Mouse (Mus musculus): ENCODE results near the gene Sez6. TPM values are rescaled to one million over a fixed set of nuclear protein-coding genes. Genes with fewer than 3 reads are reported as not detected.
A peak's percentile ranks its signal among the peaks of the same experiment; 100 is the strongest.

The Sez6 gene
- polyA plus RNA-seq, 1 experiment from 2014 or later: 0.26 TPM

DNA sequence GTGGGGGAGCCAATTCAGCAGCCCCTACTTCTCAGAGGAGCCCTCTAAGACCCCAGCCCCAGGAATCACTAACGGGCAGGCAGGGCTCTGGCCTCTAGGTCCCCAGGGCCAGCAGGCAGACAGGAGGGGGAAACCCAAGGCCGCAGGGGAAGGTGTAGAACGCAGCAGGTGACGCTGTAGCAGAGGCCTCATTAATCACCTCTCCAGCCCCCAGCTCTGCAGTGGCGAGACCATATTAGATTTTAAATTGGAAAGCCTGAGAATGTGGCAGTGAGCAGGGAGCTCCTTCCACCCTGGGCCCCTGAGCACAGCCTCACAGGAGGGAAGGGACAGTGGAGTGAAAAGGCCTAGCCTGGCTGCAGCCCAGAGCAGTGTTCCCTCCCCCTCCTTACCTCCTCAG lies 11.6 kb downstream of the Sez6 start:
- DNase-seq (ENCODE audit: low spot score): no peak

DNA sequence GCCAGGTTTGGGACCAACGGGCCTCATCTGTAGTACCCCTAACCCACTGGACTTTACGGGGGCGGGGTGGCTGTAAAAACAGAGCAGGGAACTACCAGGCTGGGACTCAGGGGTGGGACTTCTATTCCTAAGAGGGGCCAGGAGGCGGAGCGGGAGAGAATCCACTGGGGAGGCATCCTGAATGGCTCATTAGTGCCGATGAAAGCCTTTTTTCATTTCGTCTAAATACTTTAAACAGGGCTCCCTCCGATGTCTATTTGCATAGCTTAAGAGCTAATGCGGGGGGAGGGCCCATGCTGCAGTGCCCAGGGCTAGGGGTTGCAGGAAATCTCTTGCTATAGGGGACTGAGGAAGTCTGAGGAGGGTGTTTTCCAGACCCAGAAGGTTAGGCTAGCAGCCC lies 17.3 kb downstream of the Sez6 start:
- no peak for DNase-seq (ENCODE audit: low spot score)

DNA sequence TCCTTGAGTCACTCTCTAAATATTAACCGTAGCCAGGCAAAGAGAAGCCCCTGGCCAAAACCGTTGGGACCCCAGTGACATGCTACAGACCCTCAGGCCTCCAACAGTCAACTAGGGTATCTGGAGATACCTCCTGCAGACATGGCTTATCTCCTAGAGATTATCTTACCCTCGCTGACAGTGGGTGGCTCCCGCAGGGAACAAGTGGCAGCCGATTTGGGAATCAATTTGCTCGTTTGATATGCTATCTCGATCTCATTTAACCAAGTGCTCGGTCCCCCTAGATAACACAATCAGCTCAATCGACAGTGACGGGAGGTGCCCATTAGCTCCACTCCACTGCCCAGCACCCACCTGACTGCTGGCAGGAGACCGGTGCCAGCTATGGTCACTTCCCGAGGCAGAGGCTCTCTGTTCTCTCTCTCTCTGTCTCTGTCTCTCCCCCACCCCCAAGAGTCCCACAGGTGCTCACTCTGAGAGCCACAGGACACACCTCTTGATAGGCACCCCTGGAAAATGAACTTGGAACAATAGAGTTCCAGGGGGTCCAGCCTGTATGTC lies 19.6 kb downstream of the Sez6 start:
- DNase-seq (ENCODE audit: low spot score): no peak

DNA sequence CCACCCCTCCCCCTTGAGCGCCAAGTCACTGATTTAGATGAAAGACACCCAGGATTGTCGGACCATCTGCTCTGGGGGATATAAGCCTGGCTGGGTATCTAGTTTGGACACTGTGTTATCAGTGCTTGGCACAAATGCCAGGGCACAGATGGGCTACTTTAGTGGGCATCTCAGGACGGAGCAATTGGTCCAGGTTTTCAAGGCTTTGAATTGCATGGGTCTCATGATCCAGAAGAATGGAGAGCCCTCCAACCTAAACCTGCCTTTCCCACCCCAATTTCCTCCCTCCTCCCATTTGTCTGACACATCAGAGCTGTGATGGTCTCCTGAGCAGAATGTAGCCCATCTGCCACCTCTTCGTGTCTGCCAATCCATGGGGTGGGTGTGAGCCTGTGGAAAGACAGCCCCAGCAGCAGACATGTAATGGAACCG lies 20.2 kb downstream of the Sez6 start:
- DNase-seq (ENCODE audit: low spot score): no peak

DNA sequence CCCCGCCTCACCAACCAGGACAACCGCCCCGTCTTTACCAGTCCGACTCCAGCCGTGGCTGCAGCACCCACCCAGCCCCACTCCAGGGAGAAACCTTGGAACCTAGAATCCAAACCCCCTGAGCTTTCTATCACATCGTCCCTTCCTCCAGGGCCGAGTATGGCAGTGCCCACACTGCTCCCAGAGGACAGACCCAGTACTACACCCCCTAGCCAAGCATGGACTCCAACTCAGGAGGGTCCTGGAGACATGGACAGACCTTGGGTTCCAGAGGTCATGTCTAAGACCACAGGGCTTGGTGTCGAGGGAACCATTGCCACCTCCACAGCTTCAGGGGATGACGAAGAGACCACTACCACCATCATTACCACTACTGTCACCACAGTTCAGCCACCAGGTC lies 23.1 kb downstream of the Sez6 start:
- peak; percentile 51 for DNase-seq (ENCODE audit: low spot score)

DNA sequence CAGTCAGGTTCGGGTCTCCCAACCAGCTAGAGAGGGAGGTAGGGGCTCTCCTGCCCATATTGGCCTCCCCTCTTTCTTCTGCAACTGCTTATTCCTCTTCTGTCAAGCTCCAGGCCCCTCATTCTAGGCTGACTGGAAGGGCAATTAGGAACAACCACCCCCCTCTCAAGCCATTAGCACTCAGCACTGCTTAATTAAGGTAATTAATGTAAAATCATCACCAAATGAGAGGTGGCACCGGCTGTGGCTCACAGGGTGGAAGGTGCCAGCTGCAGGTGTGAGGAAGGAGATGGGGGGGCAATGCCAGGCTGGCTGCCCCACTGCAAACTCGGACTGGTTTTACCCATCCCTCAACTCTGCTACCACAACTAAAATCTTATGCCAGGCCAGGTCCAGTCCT lies 25.8 kb downstream of the Sez6 start:
- DNase-seq (ENCODE audit: low spot score): no peak

DNA sequence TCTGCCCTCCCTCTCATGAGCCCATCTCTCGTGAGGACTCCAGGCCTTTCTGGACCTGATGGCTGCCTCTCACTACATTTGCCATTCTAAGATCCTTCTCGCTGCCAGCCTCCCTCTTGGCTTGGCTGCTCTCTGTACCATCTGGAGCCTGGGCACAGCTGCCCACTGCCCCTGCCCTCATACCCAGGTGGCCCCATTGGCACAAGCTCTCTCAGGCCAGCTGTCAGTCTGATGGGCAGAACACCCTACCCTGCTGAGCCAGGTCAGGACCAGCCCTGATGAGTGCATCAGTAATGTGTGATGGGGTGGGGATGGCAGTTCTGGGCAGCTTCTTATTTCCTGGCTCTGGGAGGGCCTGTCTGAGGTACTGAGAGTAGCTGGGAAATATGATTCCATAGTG lies 27.7 kb downstream of the Sez6 start:
- DNase-seq (ENCODE audit: low spot score): no peak

DNA sequence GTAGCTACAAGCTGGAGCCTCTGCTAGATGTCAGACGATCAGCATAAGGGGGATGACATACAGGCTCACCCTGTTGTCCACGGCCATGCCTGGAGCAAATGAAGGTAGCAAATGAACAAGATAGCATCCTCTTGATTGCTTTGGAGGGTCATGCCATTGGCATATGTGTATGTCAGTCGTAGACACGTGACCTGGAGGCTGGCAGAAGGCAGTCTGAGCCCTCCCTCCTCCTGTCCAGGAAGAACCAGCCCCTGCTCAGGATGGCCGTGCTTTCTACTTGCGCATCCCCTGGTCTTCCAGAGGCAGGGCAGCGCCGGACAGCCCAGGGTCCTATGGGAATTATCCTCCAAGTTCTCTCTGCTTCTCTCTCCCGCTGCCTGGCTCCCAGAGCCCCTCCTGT lies 28.3 kb downstream of the Sez6 start:
- DNase-seq (ENCODE audit: low spot score): no peak

DNA sequence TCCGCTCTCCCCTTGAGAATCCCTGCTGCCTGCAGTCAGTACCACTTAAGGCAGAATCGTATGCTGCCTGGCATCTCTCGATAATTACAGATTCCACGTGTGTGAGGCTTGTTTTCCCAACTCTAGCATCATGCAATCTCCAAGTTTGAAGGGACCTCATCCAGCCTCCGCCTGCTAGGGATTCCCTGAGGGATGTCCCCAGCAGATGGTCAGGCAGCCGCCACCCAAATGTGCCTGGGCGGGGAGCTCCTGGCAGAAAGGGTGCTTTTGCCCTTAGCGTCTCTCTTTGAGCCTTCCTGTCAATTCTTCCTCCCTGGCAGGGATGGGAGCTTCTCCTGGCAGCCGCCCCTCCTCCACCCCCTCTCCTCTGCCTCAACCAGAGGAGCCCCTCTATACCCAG lies 29.6 kb downstream of the Sez6 start:
- no peak for DNase-seq (ENCODE audit: low spot score)

DNA sequence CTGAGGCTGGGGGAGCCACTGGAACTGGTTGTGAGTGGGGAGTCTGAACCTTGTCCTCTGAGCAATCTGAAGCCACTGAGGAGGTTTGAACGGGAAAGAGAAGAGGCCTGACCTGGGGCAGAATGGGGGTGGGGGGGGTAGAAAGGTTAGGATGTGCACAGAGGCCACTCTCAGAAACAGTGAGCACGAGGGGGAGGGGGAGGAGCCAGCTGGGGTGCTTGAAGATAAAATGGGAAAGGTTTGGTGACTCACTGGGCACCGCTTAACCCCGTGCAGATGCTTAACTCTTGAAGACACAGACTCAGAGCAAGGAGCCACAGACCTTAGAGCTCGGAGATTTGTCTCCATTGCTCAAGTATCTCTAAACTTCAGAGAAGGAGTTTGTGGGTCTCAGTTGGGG lies 30.3 kb downstream of the Sez6 start:
- no peak for DNase-seq (ENCODE audit: low spot score)

DNA sequence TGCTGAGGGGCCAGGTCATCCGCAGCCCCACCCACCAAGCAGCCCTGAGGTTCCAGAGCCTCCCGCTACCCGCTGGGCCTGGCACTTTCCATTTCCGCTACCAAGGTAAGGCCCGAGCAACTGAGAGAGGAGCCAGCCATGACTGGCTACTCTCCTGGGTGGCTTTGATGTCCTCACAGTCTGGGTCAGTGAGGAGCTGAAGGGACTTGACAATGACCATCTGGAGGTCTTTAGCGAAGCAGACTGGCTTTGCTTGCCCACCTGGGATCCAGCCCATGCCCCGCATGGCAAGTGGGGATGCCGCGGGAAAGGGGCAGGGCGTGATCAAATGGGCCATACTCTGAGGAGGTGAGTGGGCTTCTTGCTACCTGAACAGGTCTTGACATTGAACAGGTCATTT lies 32.3 kb downstream of the Sez6 start:
- DNase-seq (ENCODE audit: low spot score): no peak

DNA sequence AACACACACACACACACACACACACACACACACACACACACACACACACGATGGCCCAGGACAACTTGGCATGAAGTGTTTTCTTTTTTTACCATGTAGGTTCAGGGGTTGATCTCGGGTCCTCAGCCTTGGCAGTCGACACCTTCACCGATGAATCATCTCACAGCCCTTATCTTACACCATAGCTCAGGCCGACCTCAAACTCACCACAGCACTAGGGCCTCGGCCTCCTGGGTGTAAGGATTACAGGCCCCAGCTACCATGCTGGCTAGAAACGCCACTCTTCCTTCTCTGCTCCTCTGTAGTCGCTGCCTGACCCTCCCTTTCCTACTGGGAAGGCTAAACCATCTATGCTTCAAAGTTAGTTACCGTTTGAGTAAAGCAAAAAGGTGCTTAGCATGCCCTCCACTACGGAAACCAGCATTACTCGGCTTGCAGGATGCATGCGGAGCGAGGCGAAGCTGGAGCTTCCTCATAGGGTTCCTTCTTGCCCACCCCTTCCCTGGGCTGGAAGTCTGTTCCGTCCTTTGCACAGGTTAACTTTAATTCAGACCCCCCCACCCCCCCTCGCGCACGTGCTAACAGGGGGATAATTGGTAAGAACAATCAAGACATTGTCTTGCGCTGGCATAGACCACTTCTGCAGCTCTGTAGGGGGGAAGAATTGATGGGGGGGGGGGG lies 34.0 kb downstream of the Sez6 start:
- no peak for DNase-seq (ENCODE audit: low spot score)

DNA sequence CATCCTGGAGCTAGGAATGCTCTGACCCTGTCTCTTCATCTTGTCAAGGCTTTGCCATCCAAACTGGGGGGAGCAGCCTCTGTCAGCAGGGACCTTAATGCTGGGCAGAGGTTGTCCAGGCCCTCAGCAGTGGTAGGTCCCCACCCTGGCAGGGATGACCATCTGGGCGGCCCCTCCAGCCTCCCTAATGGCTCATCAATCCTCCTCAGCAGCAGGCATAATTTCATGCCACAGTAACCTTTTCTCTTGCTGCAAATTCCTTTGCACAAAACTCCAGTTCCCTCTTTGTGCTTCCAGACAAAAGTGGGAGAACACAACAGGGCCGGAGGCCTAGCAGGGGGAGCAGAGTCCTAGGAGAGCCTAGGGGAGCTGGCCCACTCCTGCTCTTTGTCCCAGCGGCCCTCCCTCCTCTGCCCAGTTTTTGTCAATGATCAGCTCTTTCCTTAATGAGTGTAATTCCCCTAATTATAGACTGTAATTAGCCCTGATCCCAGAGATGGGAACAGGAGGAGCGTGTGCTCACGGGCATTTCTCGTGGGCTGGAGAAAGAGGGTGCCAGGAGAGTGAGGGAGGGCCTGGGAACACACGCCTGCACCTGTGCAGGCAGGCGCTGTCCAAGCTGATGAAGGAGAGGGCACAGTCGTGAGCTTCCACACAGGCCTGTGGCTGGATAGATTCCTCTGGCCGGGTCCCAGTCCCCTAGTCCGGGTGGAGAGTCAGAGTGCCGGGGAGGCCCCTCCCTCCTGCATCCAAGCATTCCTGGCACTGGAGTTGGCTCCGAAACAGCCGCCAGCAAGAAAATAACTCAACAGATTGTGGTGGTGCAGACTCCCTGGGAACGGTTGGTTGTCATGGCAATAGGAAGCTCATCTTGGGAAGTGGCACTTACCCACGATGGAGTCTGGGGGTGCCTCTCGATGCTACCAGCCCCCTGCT lies 34.8 kb downstream of the Sez6 start:
- DNase-seq (ENCODE audit: low spot score): no peak

DNA sequence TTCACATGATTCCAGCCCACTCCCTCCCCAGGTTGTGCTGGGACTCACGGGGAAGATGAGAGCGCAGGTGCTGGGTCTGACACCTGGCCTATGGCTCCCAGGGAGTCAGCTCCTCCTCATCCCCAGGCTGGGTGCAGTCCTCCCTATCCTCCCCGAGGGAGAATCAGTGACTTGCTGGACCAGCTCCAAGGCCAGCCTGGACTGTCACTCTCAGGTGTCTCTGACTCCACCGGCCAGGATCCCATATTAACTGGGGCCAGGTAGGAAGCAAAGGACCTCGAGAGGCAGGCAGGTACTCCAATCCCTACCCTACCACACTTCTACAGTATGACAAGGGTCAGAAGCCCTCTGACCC lies 35.4 kb downstream of the Sez6 start:
- DNase-seq (ENCODE audit: low spot score): no peak

DNA sequence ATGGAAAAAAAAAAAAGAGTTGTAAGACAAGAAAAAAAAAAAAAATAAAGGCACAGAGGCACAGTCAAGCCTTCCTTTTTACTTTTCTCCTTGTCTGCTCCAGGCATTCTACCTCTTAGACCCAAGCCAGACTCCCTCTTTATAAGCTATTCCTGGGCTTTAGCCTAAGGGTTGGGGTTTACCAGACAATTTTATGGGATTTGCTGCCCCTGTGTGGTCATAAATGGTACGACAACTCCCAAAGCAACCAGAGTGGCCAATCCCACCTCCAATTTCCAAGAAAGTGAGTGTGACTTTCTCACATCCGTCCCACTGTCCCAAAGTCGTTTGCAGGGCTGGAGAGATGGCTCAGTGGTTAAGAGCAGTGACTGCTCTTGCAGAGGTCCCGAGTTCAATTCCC lies 36.5 kb downstream of the Sez6 start:
- DNase-seq (ENCODE audit: low spot score): peak; percentile 65

DNA sequence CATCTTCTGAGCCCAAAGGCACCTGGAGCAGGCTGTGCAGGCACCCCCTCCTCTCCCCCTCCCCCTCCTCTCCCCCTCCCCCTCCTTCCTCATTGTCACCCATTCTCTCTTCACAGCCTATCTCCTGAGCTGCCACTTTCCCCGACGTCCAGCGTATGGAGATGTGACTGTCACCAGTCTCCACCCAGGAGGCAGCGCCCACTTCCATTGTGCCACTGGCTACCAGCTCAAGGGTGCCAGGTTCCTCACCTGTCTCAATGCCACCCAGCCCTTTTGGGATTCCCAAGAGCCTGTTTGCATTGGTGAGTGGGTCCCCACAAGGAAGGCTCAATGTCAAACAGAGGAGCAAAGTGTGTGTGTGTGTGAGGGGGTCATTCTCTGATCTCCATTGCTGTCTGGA lies 38.2 kb downstream of the Sez6 start:
- no peak for DNase-seq (ENCODE audit: low spot score)

DNA sequence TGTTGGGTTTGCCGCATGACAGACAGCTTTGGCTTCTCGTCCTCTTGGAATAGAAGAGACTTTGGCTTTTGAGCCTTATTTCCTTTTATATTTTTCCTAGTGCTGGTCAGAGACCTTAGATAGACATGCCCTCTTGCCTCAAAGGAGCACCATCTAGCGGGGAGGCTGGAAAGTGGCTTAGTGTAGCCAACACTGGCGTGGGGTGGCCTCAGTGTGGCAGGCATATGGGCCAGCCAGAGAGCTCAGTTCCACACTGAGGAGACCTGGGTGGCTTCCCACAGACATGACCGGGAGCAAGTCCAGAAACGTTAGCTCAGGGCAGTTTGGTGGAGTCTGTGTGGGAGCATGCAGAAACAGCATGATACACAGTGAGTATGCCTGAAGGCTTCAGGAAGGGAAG lies 40.1 kb downstream of the Sez6 start:
- no peak for DNase-seq (ENCODE audit: low spot score)

DNA sequence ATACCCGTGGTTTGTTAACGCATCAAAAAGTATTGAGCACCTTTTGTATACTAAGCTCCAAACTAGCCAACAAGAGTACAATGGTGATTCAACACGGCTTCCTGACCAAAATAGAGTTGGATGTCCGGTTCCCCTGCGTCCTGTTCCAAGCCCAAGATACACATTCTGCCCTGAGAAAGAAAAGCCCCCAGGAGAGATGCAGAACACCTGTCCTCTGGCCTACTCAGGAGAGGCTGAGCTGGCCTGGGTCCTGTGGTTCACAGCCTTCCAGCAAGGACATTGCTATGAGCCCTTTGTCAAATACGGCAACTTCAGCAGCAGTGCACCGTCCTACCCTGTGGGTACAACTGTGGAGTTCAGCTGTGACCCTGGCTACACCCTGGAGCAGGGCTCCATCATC lies 42.9 kb downstream of the Sez6 start:
- DNase-seq (ENCODE audit: low spot score): no peak

DNA sequence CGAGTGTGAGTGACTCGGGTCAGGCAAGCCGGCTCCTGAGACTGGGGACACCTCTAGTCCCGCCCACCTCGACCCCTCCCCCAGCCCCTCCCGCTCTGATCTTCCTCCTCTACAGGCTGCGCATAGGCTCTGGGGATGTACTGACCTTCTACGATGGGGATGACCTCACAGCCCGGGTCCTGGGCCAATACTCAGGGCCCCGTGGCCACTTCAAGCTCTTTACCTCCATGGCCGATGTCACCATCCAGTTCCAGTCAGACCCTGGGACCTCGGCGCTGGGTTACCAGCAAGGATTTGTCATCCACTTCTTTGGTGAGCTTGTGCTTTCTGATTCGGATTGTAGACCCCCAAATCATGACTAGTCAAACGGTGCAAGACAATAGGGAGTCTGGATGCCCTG lies 43.7 kb downstream of the Sez6 start:
- no peak for DNase-seq (ENCODE audit: low spot score)

DNA sequence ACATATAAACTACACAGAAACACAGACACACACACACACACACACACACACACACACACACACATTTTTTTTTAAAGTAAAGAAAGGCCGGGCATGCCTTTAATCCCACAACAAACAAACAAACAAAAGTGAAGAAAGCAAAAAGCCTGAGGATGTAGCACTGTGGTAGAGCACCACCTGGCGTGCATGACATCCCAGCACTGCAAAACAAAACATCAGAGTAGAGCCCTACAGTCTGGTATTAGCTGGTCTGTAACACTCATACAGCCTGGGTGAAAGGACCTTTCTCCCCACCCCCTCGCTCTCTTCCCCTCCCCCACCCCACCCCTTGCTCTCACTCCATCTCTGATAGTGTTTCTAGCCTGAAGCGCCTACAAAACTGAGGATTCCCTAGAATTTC lies 45.3 kb downstream of the Sez6 start:
- DNase-seq (ENCODE audit: low spot score): no peak

DNA sequence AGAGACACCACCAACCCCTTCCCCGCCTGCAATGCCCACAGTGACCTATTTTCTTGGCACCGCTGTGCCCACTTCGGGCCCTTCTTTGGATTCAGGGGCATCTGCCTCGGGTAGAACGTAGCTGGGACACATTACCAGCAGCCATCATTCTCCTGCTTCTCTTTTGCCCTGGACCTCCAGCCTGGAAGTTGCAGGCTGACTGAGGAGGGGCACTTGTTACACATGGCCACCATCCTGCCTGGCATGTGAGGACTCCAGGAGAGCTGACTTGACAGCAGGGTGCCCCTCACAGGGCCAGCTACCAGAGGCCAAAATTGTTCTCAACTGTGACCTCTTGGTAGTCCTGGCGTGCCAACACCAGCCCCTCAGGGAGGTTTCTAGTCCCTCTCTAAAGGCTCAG lies 47.6 kb downstream of the Sez6 start:
- DNase-seq (ENCODE audit: low spot score): no peak

DNA sequence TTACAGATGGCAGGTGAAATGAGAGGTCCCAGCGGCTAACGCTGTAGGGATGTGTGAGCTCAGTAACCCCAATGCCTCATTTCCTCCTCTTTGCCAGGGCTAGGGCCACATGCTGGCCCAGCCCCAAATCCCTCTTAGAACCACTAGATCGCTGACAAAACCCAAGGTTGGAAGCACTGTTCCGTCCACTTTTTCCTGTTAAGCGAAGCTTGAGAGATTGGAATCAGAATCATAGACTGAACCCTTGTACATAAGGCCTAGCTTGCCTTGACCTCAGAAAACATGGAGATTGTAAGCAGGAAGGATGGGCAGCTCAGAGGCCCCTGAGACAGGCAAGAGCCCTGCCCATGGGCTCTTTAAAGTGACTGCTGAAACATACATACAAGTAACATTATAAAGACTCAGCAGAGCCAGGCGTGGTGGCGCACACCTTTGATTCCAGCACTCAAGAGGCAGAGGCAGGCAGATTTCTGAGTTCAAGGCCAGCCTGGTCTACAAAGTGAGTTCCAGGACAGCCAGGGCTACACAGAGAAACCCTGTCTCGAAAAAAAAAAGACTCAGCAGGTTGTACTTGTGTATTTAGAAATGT lies 48.7 kb downstream of the Sez6 start:
- no peak for DNase-seq (ENCODE audit: low spot score)

All from thymus, postnatal 0 days (tissue).